Mouse (Mus musculus) monocyte, adult 5-6 weeks (primary cell): ENCODE data around the gene Atf2. TPM values are rescaled to one million over a fixed set of nuclear protein-coding genes. Genes with fewer than 3 reads are reported as not detected.
"Not testable (repeated sequence)": the region's sequence is repeated elsewhere in the genome, so short reads cannot be mapped to it uniquely, and the experiment has no call there.

Experiments used
- ATAC-seq: fragments of 153-309, 156-312 bp; replicated peaks from 2 replicates; pipeline ENCODE4 v1.8.0; 2017; ENCODE audit warnings: mild to moderate bottlenecking; ENCODE audit not compliant: low TSS enrichment, insufficient number of reproducible peaks, severe bottlenecking, poor library complexity, low FRiP score
- total RNA-seq: library from RNA; stranded (forward); fragments of 200-1000, 200-491, 200-594 nt; gene quantifications from 3 replicates; pipeline ENCODE4 v1.2.3, GENCODE M21; 2017

Gene Atf2
- 40.6 to 51.3 TPM (median 44.1 TPM) in 3 replicates for total RNA-seq

DNA sequence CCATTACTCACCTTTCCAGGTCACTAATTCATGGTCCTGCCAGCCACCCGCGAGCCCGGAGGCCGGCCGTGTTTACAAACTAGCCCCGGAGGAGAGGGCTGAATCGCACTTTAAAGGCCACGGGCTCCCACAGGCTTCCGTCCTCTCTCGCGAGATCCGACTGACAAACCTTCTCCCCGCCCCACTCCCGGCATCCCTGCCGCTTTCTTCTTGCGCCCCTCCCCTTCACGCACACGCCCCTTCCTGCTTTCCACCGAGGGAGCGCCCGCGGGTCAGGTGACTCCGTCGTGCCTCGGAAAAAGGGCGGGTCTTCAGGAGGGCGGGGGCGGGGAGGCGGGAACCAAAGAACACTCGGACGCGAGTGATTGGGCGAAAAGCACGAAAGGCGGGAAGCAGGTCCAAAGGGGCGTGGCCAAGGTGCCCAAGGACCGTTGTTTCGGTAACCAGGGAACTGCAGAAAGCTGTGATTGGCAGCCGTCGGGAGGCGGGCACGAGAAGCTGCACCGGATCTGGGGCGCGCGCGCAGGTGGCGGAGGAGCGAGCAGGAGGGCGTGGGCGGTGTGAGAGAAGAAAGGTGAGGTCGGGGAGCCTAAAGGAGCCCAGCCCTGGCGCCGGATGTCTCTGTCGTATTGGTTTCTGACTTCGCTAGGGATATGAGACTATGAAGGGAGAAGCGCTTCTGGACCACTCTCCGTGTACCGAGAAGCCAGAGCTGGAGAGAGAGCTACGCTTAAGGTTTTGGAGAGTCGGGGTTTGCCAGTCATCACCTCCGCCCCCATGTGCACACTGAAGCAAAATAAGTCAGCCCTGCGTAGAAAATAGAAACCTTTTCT, at the start of gene Atf2:
Gene Atf2, minus strand, starts transcription at position 176 of the 833 bp plus-strand sequence.
- ATAC-seq = peak; percentile 97

DNA sequence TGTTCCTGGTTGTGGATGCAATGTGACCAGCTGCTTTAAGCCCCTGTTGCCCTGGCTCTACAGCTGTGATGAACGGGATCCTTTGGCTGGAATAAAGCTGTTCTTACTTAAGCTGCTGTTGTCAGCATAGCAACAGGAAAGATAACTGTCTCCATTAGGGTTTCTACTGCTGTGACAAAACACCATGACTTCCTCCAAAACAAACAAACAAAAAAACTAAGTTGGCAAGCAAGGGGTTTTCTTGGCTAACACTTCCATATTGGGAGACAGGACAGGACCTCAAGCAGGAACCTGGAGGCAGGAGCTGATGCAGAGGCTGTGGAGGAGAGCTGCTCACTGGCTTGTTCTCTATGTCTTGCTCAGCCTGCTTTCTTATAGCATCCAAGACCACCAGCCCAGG, 48.8 kb upstream of the Atf2 start:
- no peak for ATAC-seq

DNA sequence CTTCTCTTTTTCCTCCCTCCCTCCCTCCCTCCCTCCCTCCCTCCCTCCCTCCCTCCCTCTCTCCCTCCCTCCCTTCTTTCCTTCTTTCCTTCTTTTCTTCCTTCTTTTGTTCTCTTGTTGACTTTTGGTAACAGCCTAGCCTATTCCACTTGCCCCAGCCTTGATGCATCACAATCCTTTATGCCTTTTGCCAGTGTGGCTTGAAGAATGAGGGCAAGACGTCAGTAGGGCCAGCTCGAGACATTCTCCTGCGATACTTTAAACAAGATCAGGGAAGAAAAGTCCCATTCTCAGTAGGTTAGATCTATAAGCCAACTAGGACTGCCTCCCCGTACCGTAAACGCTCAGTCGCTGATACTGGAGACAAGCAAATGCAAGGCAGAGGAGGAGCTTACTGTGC, 48.0 kb upstream of the Atf2 start:
- no peak for ATAC-seq

DNA sequence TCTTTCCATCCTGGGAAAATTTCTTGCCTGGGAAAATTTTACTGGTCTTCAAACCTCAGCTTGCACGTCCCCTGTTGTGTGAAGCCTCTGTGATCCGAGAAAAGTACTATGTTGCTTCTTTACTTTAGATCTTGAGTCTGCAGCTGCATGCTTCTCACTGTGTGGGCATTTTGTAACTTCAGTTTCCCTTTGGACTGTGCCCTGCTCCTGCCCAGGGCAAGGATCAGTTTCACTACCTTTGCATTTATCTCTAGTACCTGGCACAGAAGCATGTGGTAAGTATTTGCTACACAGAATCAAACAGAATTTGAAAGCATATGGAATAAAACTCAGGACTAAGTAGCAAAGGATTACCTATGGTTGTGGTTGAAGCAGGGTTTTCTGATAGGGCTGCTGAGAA, 46.5 kb upstream of the Atf2 start:
- ATAC-seq = no peak

DNA sequence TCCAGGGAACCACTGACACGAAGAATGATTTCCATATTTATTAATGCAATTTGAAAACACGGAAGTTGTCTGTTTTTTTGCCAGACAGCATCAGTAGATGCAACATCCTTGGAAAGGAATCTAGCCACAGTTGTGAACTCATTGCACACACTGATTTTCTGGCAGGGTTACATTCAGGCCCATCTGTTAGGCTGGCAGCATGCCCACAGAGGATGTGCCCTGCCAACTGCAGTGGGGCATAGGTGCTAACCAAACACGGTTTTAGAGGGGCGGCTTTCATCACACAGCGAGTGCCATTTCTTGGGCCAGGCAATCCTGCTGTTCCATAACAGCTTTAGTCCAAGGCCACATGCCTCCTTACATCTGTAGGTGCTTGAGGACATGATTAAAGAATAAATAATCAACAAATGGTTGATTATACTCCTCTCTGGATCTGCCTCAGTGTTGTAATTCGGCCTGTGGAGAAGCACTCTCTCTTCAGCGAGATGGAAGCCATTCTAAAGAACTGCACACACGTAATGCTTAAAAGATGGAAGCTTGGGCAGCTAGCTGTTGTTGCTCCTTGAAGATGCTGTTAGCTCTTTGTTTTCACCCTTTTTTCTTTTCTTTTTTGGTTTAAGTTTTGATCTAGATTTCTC, 40.4 kb upstream of the Atf2 start:
- ATAC-seq = no peak

DNA sequence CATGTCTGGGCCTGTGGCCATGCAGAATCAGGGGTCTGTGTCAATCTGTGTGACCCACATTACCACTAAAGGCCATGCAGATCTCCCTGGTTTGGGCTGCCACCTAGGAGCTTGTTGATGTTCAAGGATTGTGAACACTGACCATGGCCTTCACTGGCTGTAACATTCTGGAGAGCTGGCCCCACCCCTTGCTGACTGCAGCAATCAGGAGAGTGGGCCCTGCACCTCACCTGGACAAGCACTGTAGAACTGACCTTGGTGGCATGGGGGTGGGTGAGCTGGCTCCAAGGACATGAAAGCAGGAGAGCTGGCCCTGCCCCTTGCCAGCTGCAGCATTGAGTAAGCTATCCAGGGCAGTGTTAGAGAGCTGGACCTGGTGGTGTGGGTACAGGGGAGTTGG, 35.3 kb upstream of the Atf2 start:
- no peak for ATAC-seq

DNA sequence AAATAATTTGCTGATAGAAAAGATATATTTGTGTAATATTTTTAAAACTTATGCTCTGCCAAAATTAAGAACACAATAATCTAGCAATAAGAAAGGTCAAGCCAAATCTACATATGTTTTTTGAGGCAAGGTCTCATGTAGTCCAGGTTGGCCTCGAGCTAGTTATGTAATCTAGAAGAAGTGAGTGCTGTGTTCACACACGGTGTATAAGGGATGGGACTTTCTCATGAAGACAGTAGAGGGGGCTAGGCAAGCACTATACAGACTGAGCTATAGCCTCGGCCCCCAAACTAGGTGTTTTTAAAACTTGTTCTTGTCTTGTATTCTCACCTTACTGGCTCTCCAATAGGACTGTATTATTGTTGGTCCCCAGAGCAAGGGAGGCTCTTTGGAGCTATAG, 33.1 kb upstream of the Atf2 start:
- no peak for ATAC-seq

DNA sequence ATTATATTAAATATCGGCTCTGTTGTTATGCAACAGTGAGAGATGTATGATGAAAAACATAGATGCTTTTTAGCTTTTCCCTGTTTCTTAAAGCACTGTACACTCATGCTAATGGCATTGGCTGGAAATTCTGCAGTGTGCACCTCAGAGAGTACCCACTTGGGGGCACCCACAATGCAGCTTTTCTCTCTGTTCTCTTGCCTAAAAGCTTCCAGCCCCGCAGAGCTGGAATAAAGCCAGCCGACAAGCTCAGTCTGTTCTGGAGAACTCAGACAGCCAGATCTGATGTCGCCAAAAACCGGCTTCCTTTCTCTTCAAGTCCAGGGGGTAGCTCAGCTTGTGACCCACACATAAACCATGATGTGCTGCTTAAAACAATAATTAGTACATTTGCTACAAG, 32.6 kb upstream of the Atf2 start:
- ATAC-seq = no peak

DNA sequence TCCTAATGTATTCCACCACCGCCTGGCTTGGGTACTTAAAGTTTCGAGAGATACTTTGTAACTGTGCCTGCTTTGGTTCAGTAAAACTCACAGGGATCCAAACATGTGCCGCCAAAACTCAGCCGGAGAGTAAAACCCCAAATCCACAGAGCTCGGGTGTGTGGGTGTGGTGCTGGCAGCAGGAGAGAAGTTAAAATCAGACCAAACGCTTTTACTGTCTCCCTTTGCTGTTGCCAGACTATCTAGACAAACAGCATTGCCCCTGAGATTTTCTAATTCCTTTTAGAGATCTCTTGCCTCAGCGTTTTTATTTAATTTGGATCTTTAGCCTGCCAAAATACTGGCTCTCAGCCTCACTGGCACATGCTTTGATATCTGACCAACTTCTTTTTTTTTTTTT, 27.2 kb upstream of the Atf2 start:
- ATAC-seq = no peak

DNA sequence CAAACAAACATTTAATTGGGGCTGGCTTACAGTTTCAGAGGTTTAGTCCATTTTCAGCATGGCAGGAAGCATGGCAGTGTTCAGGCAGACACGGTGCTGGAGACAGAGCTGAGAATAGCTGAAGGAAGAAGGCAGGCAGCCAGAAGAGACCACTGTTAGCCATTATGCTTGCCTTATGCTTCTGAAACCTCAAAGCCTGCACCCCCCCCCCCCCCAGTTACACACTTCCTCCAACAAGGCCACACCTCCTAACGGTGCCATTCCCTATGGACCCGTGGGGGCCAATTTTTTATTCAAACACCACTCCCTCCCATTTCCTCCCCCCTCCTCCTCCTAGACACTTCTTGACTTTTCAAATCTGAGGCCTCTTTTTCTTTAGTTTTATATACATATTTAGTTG, 19.8 kb upstream of the Atf2 start:
- no peak for ATAC-seq

DNA sequence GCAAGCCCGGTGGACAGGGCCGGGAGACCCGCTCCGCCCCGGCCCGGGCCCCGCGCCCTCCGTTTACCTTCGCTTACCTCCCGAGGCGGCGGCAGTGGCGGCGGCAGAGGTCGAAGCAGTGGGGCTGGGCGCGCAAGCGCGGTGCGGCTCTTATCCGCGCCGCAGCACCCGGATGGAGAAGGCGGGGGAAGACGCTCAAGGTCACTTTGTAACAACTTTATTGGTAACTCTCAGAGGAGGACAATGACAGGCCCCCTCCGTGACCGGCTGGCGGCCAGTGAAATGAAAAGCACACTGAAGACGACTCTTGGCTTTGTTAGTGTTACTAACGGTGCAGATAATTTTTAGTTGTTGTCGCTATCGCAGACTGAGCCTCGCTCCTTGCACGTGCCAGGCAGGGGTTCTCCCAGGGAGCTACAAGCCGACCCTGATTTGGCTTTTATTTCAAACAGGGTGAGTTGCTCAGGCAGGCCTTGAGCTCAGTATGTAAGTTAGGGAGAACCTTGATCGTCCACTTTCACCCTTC, 18.8 kb upstream of the Atf2 start, which contains the start of gene Atp5g3:
Gene Atp5g3, minus strand, starts transcription at position 152 of the 526 bp plus-strand sequence.
- ATAC-seq = peak; percentile 94

DNA sequence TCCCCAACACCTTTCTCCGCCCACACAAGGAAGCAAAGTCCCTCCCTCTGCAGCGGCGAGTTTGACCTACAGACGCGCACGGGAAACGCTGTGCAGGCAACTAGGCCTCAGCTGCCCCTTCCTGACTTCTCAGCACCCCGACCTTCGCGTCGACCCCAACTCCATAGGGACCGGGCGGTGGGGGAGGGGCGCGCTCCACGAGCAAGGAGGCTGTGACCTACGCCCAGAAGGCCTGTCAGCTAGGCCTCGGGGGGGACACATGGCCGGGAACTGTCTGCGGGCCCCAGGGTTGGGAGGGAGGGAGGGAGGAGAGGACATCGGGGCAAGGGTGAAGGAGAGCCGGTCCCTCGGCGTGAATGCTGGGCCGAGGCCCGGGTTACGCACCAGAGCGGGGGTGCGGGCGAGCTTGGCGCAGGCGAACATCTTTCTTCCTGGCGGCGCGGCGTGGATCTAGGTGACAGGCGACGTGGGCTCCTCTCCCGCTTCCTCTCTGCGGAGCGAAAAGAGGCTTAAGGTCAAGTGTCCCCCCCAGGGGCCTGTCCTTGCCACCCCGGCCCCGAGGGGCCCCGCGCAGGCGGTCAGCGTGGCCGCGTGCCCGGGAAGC, 18.2 kb upstream of the Atf2 start:
- ATAC-seq = peak; percentile 38; the same call in 1 of the 2 replicates

DNA sequence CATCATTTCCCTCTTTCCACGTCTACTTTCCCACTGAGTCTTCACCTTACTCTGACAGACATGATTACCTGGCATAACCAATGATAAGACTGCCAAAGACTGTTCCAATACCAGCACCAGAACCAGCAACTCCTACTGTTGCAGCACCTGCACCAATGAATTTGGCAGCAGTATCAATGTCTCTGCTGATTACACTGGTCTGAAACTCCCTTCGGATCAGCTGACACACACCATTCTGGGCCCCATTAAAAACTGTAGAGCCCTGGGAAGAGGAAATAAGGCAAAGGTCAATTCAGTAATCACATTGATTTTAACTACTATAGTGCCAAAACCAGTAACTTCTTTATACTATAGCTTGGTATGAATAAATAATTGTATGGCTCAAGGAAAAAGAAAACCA, 16.7 kb upstream of the Atf2 start:
- no peak for ATAC-seq

DNA sequence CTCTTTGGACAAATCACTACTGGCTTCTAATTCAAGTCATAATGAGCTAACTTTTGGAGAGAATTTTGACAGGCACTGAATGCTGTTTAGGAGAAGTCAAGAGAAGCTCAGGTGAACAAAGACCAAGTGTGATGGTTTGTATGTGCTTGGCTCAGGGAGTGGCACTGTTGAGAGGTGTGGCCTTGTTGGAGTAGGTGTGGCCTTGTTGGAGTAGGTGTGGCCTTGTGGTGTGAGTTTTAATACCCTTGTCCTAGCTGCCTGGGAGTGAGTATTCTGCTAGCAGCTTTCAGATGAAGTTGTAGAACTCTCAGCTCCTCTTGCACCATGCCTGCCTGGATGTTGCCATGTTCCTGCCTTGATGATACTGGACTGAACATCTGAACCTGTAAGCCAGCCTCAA, 12.2 kb upstream of the Atf2 start:
- not testable (repeated sequence) for ATAC-seq

DNA sequence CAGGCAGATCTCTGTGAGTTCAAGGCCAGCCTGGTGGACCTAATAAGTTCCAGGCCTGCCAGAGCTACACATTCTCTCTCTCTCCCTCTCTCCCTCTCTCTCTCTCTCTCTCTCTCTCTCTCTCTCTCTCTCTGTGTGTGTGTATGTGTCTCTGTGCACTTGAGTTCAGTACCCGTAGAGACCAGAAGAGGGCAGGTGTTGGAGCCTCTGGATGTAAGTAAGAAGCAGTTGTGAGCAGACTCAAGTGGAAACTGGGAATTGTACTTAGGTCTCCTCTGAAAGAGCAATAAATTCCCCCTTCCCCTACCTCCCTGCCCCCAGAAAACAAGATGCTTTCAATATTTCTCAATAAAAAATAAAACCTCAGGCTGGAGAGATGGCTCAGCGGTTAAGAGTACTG, 11.1 kb upstream of the Atf2 start:
- no peak for ATAC-seq

DNA sequence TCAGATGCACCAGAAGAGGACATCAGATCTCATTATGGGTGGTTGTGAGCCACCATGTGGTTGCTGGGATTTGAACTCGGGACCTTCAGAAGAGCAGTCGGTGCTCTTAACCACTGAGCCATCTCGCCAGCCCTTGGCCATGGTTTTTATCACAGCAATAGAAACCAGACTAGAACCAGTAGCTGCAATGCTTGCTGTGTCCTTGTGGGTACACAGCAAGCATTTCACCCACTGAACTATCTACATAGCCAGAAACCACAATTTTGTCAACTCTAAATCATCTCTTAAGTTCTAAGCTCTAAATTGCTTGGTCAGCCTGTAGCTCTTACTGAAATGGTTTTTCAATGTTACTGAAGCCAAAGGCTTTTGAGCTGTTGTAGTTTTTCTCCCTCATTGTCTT, 9.9 kb upstream of the Atf2 start:
- not testable (repeated sequence) for ATAC-seq

DNA sequence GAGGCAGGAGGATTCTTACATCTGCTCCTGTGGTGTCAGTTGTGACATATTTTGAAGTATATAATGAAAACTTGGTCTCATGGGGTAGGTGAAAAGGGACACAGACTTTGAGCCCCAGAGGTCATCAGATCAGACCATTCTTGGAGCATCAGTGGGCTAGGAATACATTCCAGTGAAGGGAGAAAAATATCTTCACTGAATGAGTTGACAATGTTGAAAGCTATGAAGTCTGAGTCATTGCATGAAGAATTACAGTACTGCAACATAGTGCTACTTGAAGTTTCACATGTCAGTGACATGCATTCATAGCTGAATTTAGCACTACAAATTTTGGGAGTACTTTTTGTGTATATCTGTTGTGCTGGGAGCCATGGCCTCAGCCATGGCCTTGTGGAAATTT, 8.7 kb upstream of the Atf2 start:
- no peak for ATAC-seq

DNA sequence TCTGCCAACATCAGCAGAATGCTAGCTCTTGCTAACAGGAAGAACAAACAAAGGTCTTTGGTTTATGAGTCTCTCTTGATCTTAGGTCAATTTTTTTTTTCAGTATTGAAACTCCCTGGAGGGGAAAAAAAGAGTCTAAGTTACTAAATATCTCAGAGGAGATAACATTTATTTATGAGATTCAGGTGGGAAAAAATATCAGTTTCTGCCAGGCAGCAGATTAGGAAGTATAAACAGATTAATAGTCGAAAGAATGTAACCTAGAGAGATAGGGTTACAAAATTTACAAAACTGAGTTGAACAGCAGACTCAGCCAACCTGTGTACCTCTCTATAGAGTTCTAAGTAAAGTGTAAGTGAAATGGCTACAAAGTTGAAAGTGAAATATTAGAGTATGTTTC, 7.9 kb upstream of the Atf2 start:
- no peak for ATAC-seq

DNA sequence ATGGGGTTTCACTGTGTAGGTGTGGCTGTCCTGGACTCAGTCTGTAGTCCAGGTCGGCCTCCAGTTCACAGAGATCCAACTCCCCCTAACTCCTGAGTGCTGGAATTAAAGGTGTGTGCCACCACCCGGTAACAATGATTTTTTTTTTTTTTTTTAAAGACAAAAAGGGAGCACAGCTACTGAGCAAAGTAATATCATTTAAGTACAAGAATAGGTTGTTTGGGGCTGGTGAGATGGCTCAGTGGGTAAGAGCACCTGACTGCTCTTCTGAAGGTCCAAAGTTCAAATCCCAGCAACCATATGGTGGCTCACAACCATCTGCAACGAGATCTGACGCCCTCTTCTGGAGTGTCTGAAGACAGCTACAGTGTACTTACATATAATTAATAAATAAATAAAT, 4.5 kb upstream of the Atf2 start:
- not testable (repeated sequence) for ATAC-seq
